Mouse (Mus musculus) bone marrow macrophage, adult 2 months (primary cell): Measurements from ENCODE around the gene Slc17a5.

ENCODE experiments used
- CTCF ChIP-seq: IDR thresholded peaks from 2 replicates; pipeline ENCODE4 v1.5.1; 2012; ENCODE audit warnings: low read depth, mild to moderate bottlenecking, low read length, moderate library complexity
- POLR2A ChIP-seq: IDR thresholded peaks from 2 replicates; pipeline ENCODE4 v1.6.1; 2012; ENCODE audit warnings: mild to moderate bottlenecking, low read depth, low read length, borderline replicate concordance

DNA sequence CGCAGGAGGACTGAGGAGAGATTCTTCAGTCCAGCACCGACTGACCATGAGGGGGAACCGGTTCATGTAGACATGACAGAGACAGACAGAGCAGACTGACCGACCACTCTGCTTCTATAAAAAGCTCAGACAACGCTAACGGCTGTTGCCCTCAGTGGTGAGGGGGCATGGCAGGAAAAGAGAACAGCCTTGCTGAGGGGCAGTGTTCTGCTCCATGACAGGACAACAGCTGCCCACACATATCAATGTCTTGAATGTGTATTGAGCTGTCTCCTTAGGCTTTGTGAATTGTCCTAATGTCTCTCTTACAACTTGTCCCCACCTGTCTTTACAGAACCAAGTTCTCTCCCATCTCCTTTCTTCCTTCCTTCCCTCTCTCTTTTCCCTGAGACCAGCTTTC is 49.4 kb downstream of the Slc17a5 start:
- TF ChIP-seq CTCF (no peak), POLR2A (no peak)
